Mouse (Mus musculus) ES-E14 (cell line): ENCODE results near the gene Gm11037.

Experiments
- CHD2 ChIP-seq: IDR thresholded peaks from 2 replicates; pipeline ENCODE4 v1.6.1; 2014; ENCODE audit warnings: mild to moderate bottlenecking, low read depth, low read length, inconsistent platforms
- HCFC1 ChIP-seq: IDR thresholded peaks from 2 replicates; pipeline ENCODE4 v1.6.1; 2012; ENCODE audit warnings: low read length, inconsistent platforms, borderline replicate concordance; ENCODE audit not compliant: insufficient read depth
- MAFK ChIP-seq: IDR thresholded peaks from 2 replicates; pipeline ENCODE4 v1.6.1; 2014; ENCODE audit warnings: mild to moderate bottlenecking, low read depth, low read length, inconsistent platforms; ENCODE audit not compliant: insufficient read depth
- ZNF384 ChIP-seq: IDR thresholded peaks from 2 replicates; pipeline ENCODE4 v1.6.1; 2012; ENCODE audit warnings: low read depth, low read length, inconsistent platforms

- TF ChIP-seq CHD2 = no peak
- no peak for TF ChIP-seq HCFC1
- TF ChIP-seq ZNF384 = no peak
- TF ChIP-seq MAFK = no peak
These were observed 2.4 kb upstream of the Gm11037 start for GRCm38 (mm10) chr2:131130849-131131248.
